Mouse (Mus musculus): ENCODE data around the gene Dnajc13. TPM values are rescaled to one million over a fixed set of nuclear protein-coding genes. Genes with fewer than 3 reads are reported as not detected.

The Dnajc13 gene
- total RNA-seq, 2 experiments from 2014 or later = 90.2 to 100 TPM

DNA sequence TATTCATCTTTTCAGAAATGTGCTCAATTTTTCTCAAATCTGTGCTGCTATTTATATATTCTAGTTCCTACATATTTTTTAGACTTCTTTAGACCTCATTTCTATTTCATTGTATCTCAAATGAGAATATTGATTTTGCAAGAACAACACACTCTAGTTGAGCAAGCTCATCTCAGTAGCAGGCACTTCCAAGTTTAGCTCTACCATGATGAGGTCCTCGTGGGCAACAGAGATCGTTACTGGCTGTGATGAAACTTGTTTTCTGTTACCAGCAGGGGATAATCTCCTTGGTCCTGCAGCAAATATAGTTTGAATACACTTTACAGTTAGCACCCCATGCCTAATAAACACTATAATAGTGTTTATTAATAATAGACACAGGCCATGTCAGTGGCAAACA, 6.6 kb downstream of the Dnajc13 start:
- intact Hi-C loops (cut with DNase I) = no loop called here
- DNase-seq = no peak

DNA sequence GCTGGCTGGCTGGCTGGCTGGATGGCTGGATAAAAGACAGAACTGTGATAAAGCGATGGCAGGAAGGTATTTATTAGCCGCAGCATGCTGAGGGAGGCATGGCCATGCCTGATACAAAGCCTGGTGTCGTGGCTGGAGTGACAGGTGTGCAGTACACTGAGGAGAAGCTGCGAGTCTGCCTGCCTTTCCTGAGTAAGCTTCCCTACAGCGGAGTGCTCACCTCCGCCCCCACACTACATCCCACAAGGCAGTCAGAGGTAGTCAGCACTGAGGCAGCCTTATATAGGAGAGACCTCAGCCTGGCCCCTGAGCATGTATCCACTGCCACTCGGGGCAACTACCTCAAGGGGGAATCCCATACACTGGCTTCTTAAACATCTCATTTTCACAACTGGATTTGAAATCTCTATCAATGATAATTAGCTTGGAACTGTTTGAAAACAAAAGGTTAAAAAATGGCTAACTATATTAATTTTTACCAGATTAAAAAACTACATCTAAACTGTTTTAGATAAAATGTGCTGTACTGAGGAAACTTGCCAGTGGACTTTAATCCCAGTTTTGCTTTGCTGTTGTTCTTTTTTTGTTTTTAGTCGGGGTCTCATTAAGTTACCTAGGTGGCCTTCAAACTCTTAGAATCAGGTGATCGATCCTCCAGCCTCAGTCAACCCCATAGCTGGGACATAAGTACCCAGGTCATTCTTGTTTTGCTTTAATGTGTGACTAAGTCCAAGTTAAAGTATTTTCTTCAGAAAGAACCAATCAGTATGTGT, 8.1 kb downstream of the Dnajc13 start:
- intact Hi-C loops (cut with DNase I) = no loop called here
- DNase-seq = no peak

DNA sequence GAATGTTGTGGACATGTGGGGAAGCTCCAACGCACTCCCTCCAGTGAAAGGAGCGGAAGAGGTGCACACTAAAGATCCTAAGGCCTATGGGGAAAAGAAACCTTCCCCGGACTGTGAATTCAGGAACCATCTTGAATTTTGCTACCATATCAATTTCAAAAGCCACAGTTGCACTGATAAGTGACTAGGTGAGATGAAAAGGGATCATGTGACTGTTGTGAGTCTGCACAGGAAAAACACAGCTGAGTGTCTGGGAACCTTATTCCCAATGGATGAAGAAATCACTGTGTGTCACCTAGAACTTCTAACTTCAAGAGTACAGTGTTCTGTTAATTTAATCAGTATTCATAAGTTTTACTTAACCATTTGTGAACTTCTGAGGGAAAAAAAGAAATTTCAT, 10.1 kb downstream of the Dnajc13 start:
- DNase-seq = no peak
- intact Hi-C loops (cut with DNase I) = no loop called here

DNA sequence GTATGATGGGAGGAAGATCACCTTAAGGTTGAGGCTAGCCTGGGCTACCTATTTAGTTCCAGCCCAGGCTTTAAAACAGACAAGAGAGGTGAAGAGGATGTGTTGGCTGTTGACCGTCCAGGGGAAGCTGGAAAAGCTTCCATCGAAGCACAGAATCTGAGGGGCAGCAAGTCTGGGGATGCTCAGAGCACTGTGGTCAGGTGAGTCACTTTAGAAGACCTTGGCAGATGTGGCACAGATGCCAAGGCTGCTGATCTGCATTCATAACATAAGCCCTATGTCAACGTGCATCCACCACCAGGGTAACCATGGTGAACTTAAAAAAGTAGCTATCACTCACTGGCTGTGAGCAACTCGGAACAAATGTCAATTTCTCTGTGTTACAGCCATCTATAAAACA, 11.0 kb downstream of the Dnajc13 start:
- intact Hi-C loops (cut with DNase I) = no loop called here
- no peak for DNase-seq

DNA sequence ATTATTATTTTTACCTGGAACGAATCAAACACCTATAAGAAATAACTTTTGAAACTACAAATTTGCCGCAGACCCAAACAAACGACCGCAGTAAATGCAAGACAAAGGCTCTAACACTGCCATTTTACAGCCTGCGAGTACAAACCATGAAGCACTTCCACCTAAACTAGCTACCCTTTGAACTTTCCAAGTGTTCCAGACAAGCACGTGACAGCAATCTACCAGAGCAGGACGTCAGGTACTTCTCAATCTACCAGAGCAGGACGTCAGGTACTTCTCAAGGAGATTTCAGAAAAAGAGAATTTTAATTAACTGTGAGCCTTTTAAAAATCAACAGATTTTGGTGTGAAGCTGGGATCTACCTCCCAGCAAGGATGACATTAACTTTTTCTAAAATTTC, 11.6 kb downstream of the Dnajc13 start:
- DNase-seq = no peak
- intact Hi-C loops (cut with DNase I) = no loop called here

DNA sequence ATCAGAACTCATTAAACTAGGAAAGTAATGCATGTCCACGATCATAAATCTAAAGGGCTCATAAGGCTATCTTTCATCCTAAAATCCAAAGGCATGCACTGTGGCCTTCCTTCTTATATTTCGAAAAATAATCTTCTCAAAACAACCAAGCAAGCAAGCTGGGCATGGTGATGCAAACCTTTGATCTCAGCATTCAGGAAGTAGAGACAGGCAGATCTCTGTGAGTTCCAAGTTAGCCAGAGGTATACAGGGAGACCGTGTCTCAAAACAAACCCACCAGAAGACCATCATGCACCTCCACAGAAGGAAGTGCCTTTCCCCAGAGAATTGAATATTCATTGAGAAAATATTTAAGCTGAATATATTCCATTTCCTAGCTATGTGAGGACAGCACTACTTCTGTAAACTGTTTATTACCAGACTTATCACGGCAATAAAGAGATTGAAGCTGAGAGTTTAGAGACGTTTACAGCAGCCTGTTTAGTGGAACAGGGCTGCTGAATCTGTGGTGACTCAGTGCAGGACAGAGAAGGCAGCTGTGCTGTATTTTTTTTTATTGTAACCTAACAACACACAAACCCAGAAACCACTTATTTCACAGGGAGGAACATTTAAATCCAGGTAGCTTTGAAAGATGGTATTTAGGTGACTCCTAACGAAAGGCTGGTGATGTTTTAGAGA, 15.3 kb downstream of the Dnajc13 start:
- intact Hi-C loops (cut with DNase I) = no loop called here
- no peak for DNase-seq

DNA sequence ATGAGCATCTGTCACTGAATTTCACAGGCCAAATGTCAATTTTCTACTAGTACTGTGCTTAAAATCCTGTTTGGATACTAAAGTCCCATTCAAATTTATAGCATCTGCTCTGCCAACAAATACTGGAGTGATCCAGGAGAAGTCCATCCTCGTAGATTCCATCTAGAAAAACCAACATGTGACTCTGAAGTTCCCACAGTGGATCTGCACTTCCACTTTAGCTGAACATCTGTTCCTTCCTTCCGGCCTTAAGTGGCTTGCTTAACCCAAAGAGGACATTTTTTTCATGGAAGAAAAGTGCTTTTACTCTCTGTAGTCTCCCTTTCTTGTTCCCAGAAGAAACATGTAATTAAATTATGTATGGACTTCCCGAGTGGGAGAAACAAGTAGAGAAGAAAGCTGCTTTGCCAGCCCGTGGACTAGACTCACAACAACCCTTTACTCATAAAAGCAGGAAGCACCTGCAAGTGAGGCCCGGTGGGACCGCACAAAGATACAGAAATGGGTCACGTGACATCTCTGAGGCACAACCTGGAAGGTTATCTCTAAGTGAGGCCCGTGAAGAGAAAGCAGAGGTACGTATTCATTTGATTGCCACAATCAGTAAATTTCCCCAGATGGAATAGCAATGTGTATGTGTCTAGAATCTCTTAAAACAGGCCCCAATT, 18.8 kb downstream of the Dnajc13 start:
- DNase-seq = no peak
- intact Hi-C loops (cut with DNase I) = no loop called here

DNA sequence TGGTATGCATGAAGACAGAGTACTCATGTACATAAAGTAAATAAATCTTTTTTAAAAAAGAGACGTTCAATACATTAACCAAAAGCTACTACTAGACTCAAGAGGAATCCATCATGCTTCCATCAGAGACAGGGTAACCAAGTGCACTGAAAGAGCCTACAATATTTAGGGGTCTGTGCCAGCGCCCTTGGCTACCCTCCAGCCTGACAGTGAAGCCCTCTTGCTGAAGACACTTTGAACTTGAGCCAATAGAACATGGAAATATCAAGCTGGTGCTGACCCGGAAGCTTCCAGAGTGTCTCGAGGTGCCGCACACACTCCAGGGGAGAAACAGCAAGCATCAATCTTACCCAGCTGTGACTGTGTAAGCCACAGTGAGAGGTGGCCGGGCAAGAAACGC, 22.6 kb downstream of the Dnajc13 start:
- intact Hi-C loops (cut with DNase I) = no loop called here
- DNase-seq = peak; percentile 58

DNA sequence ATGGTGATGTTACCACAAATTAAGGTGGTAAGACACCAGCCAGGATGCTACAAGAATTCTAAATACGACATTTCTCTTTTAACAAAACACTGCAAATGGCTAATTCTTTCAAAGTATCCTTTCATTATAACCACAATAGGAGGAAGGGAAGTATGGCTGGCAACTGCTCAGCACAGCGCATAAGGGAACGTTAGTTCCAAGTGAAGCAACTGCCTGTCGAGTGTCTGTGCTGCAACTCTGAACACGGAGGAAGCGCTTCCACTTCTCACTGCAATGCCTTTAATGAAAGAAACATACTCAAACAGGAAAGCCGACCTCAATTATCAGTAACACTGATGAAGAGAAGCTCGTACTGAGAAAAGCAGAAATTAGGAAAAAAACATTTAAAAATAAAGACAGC, 23.7 kb downstream of the Dnajc13 start:
- DNase-seq = no peak
- intact Hi-C loops (cut with DNase I) = no loop called here

DNA sequence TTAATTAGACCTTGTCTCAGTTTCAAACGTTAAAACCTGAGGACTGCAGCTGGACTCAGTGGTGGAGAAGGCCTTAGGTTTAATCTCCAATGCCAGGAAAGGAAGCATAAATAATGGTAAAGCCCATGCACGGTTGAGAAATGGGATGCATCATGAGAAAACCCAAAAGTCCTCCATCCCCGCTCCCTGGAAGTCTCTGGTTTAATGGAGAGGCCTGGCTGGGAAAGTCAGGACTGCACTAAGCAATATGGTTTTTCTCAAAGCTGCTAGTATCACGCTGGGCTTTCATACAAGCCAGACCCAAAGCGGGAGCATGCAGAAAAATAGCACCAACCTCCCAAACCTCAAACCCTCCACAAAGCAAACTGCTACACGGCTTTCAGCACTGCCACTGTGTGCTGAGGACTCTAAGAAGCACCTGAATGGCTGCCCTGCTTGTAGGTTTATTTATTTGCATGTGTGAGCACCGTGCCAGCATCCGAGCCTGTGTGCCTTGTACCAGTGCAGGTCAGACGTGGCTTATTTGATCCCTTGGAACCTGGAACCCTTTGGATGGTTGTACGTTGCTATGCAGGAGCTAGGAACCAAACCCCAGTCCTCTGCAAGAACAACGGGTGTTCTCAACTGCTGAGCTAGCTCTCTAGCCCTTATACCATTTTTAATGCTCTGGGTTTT, 26.3 kb downstream of the Dnajc13 start:
- intact Hi-C loops (cut with DNase I) = no loop called here
- no peak for DNase-seq

DNA sequence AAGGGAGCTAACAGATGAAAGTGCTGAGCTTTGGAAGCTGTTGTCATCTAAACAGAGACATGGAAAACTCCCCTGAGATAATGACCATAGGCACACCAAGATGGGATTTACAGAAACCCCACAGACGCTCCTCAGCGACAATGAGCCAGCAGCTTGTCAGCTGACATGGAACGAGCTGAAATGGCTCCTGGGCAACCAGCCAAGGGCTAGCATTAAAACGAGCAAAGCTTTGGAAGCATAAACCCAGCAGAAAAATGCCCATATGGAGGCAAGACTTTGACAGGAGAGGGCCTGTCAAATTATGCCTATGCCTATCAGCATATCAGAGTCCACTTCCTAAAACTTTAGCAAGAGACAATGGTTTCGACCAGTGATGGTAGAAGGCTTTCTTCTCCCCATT, 27.0 kb downstream of the Dnajc13 start:
- intact Hi-C loops (cut with DNase I) = no loop called here

DNA sequence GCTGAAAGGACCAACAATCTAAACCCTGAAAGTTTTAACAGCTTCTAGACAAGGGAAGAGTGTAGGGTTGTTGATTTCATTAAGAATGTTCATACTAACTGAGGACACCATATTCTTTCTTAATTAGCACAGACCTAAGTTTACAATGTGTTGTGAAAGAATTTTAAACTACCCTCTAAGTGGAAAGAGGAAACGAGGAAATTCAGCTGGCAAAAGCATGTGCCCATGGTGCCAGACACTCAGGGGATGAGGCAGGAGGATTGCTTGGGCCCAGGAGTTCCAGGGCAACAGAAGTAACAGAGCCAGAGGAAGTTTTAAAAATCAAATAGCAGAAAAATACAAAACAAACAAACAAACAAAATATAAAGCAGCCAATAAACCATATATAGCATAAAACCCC, 28.9 kb downstream of the Dnajc13 start:
- intact Hi-C loops (cut with DNase I) = no loop called here
- no peak for DNase-seq

More for the DNA sequence above, 27.0 kb downstream of the Dnajc13 start:
- peak; percentile 71 for DNase-seq

DNA sequence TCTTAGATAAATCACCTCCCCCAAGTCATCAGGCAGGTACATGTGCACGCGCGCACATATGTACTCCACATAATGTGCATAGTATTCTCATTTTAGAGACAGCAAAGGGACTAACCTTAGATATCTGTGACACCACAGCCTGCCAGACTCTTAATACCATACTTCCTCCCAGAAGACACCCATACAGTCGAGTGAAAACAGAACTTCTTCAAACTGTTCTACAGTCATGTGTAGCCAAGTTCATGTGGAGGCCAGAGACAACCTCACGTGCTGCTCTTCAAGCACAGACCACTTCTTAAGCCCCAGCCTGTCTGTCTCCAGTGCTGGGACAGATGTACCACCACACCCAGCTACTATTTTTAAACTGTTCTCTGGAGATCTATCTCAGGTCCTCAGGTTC, 29.7 kb downstream of the Dnajc13 start:
- intact Hi-C loops (cut with DNase I) = no loop called here
- no peak for DNase-seq

DNA sequence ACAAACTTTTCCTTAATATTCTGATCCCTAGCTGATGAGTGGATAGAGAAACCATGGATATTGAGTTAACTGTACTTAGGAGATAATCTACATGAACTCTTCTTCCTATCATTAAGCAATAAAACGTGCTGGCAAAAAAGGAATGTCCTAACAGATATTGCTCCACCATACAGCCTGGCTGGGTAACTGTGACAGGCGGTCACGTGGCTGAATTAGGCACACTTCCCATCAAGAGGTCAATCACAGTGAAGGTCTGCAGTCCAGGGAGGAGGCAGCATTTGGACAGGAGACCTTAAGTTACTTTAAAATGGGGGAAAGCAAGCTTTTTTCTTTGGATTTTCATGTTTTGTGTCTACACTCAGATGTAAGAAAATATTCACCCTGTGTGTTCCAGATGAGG, 30.7 kb downstream of the Dnajc13 start:
- no peak for DNase-seq
- intact Hi-C loops (cut with DNase I) = no loop called here

DNA sequence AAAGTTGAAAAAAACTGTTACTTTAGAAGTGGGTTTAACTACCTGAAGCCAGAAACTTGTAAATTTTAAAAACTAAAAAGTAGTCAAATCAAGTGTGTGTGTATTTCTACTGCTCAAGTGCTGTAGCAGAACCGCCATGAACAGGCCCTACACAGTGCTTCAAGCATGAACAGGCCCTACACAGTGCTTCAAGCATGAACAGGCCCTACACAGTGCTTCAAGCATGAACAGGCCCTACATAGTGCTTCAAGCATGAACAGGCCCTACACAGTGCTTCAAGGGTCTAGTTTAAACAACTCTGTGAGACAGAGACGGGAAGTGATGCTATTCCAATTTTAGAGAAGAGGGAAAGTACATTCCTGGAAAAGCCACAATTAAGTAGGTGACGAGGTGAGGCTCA, 51.3 kb downstream of the Dnajc13 start:
- no peak for DNase-seq
- intact Hi-C loops (cut with DNase I) = no loop called here

DNA sequence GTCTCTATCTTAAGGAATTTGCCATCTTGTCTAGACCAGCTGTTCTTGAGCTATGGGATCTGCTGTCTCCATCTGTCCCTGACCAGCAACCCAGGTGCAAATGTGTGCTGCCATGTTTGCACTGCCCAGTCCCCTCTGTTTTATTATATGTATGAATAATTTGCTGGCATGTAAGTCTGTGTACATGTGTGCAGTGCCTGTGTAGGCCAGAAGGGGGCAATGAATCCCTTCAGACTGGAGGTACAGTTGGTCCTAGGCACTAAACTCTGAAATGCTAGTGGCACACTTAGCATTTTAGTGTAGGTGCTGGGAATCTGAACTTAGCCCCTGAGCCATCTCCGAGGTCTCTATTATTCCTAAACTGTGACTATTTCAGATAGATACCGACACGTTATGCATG, 58.9 kb downstream of the Dnajc13 start:
- intact Hi-C loops (cut with DNase I) = no loop called here
- DNase-seq = peak; percentile 49

DNA sequence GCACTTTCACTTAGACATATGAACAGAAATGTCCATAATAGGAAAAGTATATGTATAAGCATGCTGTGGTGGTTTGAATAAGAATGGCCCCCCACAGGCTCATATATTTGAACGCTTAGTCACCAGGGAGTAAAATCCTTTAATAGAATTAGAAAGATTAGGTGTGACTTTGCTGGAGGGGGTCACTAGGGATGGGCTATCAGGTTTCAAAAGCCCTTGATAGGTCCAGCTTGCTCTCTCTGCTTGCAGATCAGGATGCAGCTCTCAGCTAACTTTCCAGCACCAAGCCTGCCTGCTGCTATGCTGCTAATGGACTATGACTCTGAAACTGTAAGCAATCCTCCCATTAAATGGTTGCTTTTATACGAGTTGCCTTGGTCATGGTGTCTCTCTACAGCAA, 68.2 kb downstream of the Dnajc13 start:
- no peak for DNase-seq
- intact Hi-C loops (cut with DNase I) = no loop called here

DNA sequence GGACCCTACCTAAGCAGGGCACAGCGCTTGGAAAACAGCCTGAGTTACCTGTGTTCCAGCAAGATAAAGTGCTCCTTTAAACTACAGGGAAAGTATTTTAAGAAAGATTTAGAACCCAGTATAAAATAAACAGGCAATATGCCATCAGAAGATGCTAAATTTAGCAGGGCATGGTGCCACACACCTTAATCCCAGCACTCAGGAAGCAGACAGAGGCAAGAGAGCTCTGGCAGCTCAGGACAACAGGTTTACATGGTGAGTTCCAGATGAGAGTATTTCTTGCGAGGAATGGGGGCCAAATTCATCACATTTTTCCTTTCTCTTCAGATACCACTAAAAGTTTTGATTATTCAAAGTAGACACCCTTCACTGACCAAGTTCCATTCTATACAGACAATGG, 68.8 kb downstream of the Dnajc13 start:
- intact Hi-C loops (cut with DNase I) = no loop called here
- DNase-seq = no peak

DNA sequence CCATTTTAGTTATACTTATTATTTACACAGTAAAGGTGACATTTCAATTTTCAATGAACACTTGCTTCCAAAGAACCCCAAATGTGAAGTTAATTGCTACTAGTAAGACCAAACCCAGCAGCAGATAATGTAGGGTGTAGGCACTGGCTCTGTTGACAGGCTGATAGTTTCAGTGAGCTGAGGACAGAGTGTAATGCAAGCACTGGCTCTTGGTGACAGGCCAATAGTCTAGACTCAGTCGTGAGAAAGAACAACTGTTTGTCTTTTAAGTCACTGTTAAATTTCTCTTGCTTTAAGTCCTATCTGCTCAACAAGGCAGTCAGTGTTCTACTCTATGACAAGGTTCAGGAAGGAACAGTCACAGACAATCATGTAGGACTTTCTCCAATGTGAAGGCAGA, 69.4 kb downstream of the Dnajc13 start:
- intact Hi-C loops (cut with DNase I) = no loop called here
- no peak for DNase-seq

DNA sequence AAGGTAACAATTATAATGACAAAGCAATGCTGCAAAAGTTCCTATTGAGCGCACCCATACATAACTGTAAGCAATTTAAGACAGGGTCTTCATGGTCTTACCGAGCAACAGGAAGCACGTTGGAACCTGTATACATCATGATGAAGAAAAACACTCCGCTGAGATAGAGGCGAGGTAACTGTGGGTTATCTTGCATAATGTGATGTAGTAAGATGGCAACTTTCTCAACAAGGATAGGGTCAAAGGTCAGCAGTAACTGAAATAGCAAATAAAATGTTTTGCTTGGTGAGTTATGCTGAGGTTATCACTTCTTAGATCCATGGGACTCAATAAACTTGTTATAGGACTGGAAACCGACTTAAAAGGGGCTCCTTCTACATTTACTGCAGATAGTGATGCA, 70.2 kb downstream of the Dnajc13 start:
- no peak for DNase-seq
- intact Hi-C loops (cut with DNase I) = no loop called here

DNA sequence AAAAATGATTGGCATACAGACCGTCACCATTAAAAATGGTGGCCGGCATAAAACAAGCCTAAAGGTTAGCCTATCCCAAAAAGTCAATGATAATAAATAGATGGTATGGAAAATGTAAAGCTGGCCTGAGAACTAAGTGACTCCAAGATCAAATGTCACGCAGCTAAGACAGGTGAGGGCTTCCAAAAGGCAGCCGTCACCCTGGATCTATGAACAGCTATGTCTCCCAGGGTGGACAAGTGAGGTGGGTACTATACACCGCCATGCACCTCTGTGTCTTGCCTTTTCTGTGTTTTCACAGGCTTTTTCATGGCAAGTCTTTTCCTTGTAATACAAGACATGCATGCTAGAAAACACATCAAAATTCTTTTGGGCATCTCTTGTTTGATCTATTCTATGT, 73.1 kb downstream of the Dnajc13 start:
- DNase-seq = no peak
- intact Hi-C loops (cut with DNase I) = no loop called here

DNA sequence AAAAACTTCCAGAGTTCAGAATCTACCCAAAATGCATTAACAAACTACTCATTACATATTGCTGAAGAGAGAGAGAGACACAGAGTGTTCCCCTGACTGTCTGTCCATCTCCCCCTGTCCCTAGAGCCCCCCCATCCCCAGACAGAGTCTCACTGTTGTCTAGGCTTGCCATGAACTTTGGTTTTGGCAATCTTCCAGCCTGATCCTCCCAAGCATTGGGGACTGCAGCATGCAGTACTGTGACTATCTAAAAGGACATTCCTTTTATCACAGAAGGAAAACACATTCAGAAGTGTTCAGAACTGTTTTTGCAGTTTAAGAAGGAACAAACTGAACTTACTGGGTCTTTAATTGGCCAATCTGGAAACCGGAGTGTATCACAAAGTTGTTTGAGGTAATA, 74.0 kb downstream of the Dnajc13 start:
- intact Hi-C loops (cut with DNase I) = no loop called here
- peak; percentile 8 for DNase-seq

All from left cerebral cortex, postnatal 4 days (tissue).